Mouse (Mus musculus): Measurements from ENCODE around the gene Dyrk4. TPM values are rescaled to one million over a fixed set of nuclear protein-coding genes. Genes with fewer than 3 reads are reported as not detected.

Gene Dyrk4
- not detected for total RNA-seq (2022)

GRCm38 (mm10) chr6:126921111-126921881, at the start of gene Dyrk4:
TSS of gene Dyrk4 (minus strand) at chr6:126921839.
- no peak for DNase-seq (ENCODE audit: low spot score in 2 of 2)

DNA sequence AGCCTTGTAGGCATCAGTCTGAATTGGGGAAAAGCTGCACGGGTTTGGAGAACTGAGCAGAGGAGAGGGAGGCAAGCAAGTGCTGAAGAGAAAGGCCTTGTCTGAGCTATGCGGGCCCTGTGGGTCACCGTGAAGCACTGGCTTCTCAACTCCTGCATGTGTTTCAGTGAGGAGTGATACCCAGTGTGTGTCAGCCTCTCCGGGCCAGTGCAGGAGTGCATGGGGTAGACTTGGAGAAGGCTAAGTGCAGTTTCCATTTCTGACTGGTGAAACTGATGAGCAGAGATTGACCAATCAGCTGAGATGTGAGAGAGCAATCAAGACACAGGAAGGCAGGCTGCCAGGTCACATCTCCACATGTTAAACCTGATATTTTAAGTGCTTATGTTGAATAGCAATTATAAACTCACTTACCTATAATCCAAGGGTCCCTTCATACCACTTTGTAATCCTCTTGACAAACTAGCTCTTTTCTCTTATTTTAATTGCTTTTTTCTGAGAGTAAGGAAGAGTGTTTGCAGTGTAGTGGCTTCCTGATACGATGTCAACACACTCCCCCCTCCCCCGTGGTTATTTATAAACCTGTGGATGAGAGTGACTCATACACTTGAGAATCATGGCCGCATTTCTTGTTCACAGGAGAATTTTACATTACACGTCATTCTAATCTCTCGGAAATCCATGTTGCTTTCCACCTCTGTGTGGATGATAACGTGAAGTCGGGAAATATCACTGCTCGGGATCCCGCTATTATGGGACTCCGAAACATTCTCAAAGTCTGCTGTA, 44.8 kb upstream of the Dyrk4 start:
- DNase-seq (ENCODE audit: low spot score in 2 of 2), result no peak

- DNase-seq (ENCODE audit: low spot score in 2 of 2), result peak in 1 of 2 experiments; percentile 19
These were observed 41.8 kb upstream of the Dyrk4 start for GRCm38 (mm10) chr6:126963426-126963825.

- DNase-seq (ENCODE audit: low spot score in 2 of 2), result no peak
These were observed 41.1 kb upstream of the Dyrk4 start for GRCm38 (mm10) chr6:126962709-126963108.

DNA sequence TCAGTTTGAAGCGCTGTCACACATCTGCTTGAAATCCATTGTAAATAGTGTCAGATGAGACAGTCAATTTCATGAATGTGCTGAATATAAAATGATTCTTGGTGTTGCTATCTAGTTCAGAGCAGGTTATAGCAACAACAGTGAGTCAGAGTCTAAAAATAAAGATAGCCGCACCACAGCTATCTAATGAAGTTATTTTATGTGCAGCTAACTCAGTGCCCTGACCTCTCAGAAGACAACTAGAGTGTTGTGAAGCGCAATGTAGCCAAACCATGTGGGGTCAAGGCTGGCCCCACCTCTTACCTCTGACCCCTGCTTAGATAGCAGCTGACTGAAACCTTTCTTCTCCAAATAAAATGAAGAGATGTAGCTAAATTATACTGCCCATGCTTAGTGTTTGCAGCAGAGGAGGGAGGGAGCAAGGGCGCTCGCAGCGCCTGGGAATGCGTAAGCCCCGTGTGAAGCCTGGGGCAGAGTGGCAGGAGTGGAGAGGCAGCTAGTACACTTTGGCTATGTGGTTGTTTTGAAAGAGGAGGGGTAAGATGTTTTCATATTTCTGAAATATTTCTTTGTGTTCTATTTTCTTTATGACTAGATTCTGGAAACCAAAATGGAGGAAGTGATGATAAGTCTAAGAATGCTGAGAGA, 39.9 kb upstream of the Dyrk4 start:
- no peak for DNase-seq (ENCODE audit: low spot score in 2 of 2)

- DNase-seq (ENCODE audit: low spot score in 2 of 2), result peak; percentile 36 to 53
These were observed 34.1 kb upstream of the Dyrk4 start for GRCm38 (mm10) chr6:126955734-126956133.

DNA sequence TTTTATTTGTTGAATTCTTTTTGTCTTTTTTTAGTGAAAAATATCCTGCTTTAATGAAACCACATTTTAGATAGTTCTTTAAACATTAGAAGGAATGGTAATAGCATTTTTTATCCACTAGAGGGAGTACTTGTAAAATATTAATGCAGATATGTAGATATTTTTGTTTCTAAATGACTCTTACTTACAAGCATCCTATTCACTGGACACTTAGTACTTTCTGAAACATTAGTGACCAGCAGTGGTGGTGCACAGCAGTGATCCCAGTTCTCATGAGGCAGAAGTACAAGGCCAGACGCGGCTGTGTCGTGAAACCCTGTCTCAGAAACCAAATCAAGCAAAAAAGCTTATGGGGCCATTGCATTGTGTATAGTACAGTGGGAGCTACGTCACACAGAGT, 26.7 kb upstream of the Dyrk4 start:
- DNase-seq (ENCODE audit: low spot score in 2 of 2), result no peak

GRCm38 (mm10) chr6:126940451-126940850, 18.8 kb upstream of the Dyrk4 start:
- no peak for DNase-seq (ENCODE audit: low spot score in 2 of 2)

GRCm38 (mm10) chr6:126939487-126940171, 18.0 kb upstream of the Dyrk4 start, which contains the start of the genes Rad51ap1 and D6Wsu163e:
TSS of gene Rad51ap1 (minus strand) at chr6:126939587.
TSS of gene D6Wsu163e (plus strand) at chr6:126939962.
- DNase-seq (ENCODE audit: low spot score in 2 of 2), result peak; percentile 89 to 94

- no peak for DNase-seq (ENCODE audit: low spot score in 2 of 2)
These were observed 17.3 kb upstream of the Dyrk4 start for GRCm38 (mm10) chr6:126938853-126939486.

GRCm38 (mm10) chr6:126938047-126938446, 16.4 kb upstream of the Dyrk4 start:
- no peak for DNase-seq (ENCODE audit: low spot score in 2 of 2)

DNA sequence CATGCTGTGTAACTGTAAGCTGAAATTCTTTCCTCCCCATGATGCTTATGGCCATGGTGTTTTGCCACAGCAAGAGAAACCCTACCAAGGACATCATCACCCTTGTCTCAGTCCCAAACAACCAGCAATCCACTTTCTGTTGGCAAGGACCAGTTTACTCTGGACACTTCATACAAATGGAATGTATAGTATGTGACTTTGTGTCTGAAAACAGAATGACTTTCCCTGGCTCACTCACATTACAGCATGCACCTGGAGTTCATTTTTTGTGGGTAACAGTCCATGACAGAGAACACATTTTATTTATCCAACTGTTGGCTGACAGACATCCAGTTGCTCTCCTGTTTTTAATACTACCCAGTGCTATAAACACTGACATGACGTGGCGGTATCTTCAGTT, 11.3 kb upstream of the Dyrk4 start:
- no peak for DNase-seq (ENCODE audit: low spot score in 2 of 2)

- no peak for DNase-seq (ENCODE audit: low spot score in 2 of 2)
These were observed 6.7 kb downstream of the Dyrk4 start for GRCm38 (mm10) chr6:126914928-126915327.

DNA sequence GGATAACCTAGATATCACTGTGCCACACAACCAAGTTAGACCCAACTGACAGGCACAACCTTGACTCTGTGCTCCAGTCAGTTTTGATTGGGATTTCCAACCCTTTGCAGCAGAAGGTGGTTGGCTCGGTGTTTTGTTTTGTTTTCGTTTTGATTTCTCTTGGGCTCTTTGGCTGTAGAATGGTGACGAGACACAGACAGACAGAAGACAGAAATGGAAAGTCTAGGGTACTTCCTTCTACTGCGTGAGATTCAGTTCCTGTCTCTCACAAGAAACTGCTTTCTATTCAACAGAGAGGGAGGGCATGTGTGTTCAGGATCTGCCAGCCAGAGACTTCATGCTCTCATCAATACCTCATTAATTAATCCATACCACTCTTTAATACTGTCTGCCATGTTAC, 10.9 kb downstream of the Dyrk4 start:
- no peak for DNase-seq (ENCODE audit: low spot score in 2 of 2)

DNA sequence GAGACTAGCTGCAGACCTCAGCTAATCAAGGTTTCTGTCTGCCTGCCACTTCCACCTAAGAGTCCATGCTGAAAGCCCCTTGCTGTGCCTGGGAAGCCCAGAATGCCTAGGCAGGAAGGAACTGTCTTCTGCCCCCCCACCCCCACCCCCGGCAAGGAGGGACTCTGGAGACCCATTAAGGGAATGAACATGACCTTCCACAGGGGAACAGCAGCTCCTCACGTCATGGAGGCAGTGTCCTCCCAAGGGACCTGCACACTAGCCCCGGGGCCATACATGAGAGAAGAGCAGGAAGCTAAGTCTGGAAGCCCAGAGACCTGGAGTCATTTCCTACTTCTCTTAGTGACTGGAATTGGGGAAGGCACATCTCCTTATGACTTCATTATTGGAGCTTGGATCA, 13.8 kb downstream of the Dyrk4 start:
- no peak for DNase-seq (ENCODE audit: low spot score in 2 of 2)

GRCm38 (mm10) chr6:126907378-126907777, 14.3 kb downstream of the Dyrk4 start:
- DNase-seq (ENCODE audit: low spot score in 2 of 2), result no peak

- DNase-seq (ENCODE audit: low spot score in 2 of 2), result no peak
These were observed 44.5 kb downstream of the Dyrk4 start for GRCm38 (mm10) chr6:126877118-126877517.

GRCm38 (mm10) chr6:126852881-126853280, 68.8 kb downstream of the Dyrk4 start, which contains the start of gene Akap3:
TSS of gene Akap3 (plus strand) at chr6:126853098.
- DNase-seq (ENCODE audit: low spot score in 2 of 2), result no peak

GRCm38 (mm10) chr6:126848712-126849704, 72.6 kb downstream of the Dyrk4 start, which contains the start of gene Ndufa9:
TSS of gene Ndufa9 (minus strand) at chr6:126849136.
- peak; percentile 85 to 88 for DNase-seq (ENCODE audit: low spot score in 2 of 2)

Data from gastrocnemius, adult 8-10 months (tissue).